Mouse (Mus musculus) gastrocnemius, postnatal 14 days (tissue): ENCODE measurements around the gene Piga. TPM values are rescaled to one million over a fixed set of nuclear protein-coding genes. Genes with fewer than 3 reads are reported as not detected.

Source experiments
- DNase-seq: peaks from one replicate; pipeline ENCODE4 v3.0.0; 2021; ENCODE audit warnings: mixed read lengths
- intact Hi-C: fragments of 180-260 bp; cut with DNase I; formaldehyde crosslinking; loops from one replicate; pipeline ENCODE4 v1.15.1; 2025; ENCODE audit warnings: low total_unique reads
- total RNA-seq, 2 experiments: library from RNA; stranded (reverse); gene quantifications; 2 replicates each; pipeline ENCODE4 v1.2.3; 2021

Piga gene
- total RNA-seq, 2 experiments from 2014 or later = 1.7 to 2.6 TPM

DNA sequence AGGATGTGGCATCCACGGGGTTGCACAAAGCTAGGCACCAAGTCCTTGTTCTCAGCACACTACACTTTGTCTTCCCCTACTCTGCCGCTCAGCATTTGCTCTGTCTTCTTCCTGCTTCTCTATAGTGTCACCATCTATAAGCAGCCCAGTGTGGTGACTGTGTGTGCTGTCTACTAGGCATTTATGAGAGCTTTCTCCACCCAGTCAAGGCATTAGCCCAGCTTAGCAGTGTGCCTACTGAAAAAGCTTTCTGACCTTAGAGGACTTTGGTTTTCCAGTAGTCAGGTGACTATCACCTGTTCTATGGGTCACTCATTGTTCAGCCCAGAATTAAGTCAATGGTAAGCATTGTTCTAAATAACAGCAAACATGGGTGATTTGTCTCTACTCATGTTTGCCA lies 11.5 kb downstream of the Piga start:
- DNase-seq = no peak
- intact Hi-C loops = no loop called here

DNA sequence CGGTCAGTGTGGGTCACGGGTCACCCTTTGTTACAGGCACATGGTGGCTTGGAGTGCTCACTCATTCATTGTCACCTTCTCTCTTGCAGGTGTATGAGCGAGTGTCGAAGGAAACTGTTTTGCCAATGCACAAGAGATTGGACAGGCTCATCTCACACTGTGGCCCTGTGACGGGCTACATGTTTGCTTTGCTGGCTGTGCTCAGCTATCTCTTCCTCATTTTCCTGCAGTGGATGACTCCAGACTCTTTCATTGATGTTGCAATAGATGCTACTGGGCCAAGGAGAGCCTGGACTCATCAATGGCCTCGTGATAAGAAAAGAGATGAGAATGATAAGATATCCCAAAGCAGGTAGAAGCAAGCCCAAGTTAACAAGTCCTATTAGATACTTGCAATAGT lies 12.0 kb downstream of the Piga start:
- intact Hi-C loops = no loop called here
- no peak for DNase-seq

DNA sequence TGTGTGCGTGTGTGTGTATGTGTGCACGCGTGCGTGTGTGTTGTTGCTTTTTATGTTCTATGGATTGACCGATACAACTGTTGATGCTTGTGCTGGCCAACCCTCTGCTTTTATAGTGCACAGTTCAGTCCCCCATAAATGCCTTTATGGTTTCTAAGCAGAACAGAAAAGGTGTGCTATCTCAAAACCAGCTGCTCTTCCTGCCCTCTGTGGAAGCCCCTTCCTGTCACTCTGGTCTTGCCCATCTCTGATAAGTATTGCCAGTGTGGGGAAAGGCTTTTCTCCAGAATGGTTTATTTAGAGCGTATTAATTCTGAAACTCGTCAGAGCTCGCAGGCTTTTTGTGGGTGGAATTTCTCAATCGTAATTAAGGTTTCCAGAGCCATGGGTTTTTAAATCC lies 13.1 kb downstream of the Piga start:
- intact Hi-C loops = no loop called here
- DNase-seq = no peak

DNA sequence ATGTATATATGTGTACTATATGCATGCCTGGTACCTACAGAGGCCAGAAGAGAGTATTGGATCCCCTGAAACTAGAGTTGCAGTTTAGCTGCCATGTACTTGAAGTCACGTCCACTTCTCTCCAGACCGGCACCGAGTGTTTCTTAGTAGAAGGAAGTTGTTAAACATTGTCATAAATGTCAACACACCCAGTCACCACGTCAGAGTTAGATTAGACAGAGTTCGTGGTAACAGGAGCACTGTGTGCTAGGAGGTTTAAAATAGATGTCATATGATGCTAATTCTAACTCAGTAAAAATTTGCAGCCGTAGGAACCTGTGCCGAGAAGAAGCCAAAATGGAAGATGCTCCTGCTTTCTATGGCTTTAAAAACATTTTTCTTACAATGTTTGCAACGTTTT lies 17.1 kb downstream of the Piga start, which contains the start of gene Asb11:
Gene Asb11, plus strand, starts transcription at position 286 of the 400 bp plus-strand sequence.
- intact Hi-C loops = no loop called here
- DNase-seq = no peak

DNA sequence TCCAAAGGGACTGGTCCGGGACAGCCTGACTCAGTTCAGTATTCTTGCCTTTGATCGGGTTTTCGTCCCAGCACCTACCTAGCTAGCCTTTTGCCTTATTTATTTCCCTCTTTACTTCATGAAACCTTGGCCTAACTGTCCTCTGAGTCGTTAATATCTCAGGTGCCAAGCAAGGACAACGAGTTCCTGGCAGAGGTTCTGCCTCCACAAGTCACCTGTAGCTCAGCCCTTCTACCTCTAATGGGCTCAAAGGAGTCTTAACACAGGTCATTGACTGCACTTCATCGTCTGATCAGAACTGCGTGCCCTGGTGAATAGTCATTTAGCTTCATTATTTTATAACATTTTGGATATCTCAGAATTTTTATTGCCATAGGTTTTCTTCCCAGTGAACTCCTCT lies 19.9 kb downstream of the Piga start:
- DNase-seq = no peak
- intact Hi-C loops = no loop called here

DNA sequence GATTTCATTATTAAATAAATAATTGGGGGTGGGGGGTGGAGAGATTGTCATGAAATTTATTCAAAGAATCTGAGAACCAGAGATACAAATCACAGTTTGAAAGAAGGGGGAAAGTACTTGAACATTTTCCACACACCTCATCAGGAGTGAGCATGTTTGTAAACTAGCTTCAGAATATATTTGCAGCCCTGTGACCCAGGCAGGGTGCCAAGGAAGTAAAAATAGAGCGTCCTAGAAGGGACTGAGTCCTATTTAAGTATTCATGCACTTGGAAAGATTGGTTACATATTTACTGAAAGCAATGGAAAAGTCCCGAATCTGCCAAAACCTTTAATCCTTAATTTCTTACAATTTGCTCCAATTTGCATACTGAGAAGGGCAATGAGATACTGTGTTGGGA lies 20.6 kb downstream of the Piga start:
- intact Hi-C loops = no loop called here
- peak; percentile 37 for DNase-seq

DNA sequence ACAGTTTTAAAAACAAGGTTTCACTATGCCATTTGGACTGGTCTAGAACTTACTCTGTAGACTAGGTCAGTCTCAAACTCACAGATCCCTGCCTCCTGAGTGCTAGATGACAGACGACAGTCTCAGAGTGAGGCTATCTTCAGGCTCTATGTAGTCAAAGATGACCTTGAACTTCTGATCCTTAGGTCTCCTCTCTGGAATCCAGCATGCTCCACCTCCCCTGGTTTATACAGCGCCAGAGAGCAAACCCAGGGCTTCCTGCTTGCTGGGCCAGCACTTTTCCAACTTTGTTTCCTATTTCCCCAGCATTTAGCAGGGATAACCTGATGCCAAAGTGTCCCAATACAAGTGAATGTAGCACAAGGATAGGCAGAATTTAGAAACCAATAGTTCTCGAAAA lies 21.1 kb downstream of the Piga start:
- intact Hi-C loops = no loop called here
- DNase-seq = no peak

DNA sequence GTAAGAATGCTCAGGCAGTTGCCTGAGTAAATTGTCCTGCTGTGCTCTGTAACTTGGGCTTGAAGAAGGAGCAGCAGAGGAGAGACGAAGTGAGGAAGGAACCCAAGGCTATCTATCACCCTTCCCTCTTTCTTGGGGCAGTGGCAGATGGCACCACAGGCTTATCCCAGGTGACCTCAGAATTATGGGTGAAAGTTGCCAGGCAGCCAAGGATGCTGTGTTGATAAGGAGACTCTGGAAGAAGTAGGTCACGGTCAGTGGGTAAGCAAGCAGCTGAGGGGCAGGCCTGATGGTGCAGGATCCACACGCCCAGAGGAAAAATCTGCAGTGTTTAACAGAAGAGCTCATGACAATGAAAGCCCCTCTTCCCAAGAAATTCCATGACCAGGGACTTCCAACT lies 21.7 kb downstream of the Piga start:
- no peak for DNase-seq
- intact Hi-C loops = no loop called here

DNA sequence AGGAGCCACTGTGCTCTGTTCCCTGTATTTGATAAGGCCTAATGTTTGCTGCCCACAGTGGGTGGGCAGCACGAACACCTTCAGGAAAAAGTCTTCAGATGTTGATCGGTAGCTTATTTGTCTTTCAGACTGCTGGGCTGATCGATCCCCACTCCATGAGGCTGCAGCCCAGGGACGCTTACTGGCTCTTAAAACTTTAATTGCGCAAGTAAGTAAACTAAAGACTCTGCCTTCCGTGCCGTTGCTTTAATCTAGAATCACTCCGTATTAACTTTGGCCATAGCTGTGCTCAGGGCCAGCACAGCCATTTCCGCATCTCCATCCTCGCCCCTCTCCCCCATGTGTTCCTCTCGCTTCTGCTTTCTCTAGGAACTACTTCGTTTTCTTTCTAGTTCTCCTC lies 26.0 kb downstream of the Piga start:
- intact Hi-C loops = no loop called here
- no peak for DNase-seq

DNA sequence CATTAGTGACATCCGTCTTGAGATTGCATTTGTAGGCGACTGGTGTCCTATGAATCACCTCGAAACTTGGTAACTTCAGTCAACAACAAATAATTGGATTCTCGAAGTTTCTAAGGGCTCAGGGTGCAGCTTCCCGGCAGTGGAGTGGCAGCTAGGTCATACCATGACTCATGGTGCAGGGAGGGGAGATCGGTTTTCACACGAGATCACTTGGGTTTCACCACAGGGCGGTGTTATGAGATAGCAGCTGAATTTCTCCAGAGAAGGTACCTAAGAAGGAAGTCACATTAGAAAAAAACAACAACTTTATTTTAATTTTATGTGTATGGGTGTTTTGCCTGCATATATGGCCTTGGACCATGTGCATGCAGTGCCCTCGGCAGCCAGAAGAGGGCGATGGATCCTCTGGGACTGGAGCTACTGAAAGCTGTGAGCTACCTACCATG lies 26.5 kb downstream of the Piga start:
- no peak for DNase-seq
- intact Hi-C loops = no loop called here

DNA sequence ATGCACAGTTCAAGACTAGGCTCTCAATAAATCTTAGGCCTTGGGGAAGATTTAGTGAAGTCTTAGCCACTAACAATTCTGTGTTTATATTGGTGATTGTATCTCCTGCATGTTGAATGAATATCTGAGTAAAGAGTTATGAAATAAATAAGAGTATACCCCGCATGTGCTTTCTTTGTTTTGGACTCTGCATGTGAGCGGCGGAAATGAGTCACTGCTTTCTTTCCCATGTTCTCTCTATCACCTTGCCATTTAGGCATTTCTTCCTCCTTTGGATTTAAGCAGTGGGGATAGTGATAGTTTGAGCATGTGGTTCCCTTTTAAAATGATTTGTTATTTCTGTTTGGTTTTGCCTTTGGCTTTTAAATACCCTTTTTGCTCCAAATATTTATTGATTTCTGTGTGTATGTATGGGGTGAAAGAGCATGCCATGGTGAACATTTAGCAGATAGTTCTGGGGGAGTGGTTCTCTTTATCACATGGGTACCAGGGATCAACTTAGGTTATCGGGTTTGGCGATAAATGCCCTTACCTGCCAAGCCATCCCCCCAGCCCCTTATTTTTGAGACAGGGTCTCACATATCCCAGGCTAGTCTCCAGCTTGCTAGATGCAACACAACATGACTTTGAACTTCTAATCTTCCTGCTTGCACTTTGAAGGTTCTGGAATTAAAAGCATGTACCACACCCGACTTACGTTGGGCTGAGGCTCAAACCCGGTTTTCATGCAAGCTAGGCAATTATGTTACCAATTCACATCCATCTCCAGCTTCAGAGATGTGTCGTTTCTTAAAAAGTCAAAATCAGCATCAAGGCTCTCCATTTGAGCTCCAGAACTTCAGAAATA lies 27.5 kb downstream of the Piga start:
- intact Hi-C loops = no loop called here

DNA sequence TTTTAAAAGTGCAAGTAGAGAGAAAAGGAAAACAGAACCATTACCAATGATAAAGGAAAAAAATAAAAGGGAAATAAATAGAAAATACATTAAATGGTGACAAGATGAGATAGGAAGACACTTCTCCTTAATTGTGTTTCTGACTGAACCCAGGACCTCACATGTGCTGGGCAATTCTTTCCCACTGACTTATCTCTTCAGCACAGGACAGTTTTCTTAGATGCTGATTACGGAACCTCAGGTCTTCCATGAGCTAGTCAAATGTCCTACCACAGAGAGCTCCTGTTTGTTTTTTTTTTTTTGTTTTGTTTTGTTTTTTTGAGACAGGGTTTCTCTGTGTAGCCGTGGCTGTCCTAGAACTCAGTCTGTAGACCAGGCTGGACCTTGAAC lies 28.1 kb downstream of the Piga start:
- intact Hi-C loops = no loop called here
- DNase-seq = no peak

More for the DNA sequence above, 27.5 kb downstream of the Piga start:
- no peak for DNase-seq

DNA sequence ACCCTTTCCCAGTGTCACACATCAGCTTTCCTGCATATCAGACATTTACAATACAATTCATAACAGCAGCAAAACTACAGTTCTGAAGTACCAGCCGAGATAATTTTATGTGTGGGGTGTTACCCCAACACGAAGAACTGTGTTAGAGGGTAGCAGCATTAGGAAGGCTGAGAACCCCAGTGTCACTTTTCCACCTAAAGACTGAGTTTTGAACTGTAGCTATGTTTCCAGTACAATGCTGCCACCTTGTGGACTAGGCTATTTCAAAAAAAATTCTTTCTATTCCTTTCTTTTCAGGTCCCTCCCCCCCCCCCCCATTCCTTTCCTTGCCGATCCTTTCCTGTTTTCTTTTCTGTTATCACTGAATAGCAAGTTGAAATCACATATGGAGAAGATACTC lies 29.6 kb downstream of the Piga start:
- intact Hi-C loops = no loop called here
- DNase-seq = no peak

DNA sequence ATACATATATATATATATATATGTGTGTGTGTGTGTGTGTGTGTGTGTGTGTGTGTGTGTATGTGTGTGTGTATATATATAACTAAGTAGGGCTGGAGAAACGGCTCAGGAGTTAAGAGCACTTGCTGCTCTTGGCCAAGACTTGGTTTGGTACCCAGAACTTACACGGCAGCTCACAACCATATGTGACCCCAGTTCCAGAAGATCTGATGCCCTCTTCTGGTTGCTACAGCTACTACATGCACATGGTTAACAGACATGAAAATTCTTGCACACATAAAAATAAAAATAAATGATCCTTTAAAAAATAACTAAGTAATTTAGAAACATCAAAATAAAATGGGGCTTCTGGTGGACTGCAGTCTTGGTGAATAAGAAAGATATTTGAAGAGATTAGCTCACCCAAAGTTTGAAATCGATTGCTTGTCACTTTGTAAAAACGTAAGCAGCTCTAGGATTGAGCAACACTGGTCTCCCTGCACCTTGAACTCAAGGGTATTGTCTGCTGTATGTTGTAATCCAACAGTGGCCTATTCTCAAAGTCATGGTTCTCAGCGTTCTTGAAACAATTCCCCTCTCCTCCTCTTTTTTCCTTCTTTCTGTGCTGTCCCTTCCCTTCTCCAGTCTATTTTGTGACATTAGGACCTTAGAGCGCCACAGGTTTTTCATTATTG lies 39.8 kb downstream of the Piga start:
- DNase-seq = no peak
- intact Hi-C loops = no loop called here

Other genes with a start within 250 kb of the Piga start
- under 1 TPM; 0.44 to 0.86 TPM for gene Bmx, start 161.6 kb upstream of the Piga start, total RNA-seq
- gene Pir, start 150.4 kb upstream of the Piga start, total RNA-seq = 1 to 10 TPM; 1.0 to 2.5 TPM
- gene Vegfd, start 46.4 kb upstream of the Piga start, total RNA-seq = 1 to 10 TPM; 1.7 to 2.1 TPM
- gene Asb11, start 17.2 kb downstream of the Piga start, total RNA-seq = 10 to 100 TPM; 10.2 to 25.5 TPM
- not detected for gene Asb9, start 86.5 kb downstream of the Piga start, total RNA-seq